Mouse (Mus musculus) CH12.LX (cell line): Measurements from ENCODE around the gene Uqcrh. TPM values are rescaled to one million over a fixed set of nuclear protein-coding genes. Genes with fewer than 3 reads are reported as not detected.

Experiments
- DNase-seq: peaks from one replicate; pipeline ENCODE4 v3.0.0-alpha.2; 2013; ENCODE audit errors: extremely low read depth
- H3K27ac ChIP-seq: 2 replicates; pipeline ENCODE4 v1.5.1; 2012; ENCODE audit warnings: low read depth, mild to moderate bottlenecking, control low read depth, moderate library complexity; ENCODE audit not compliant: insufficient read depth
- H3K27me3 ChIP-seq: replicated peaks from 2 replicates; pipeline ENCODE3; 2012; ENCODE audit warnings: inconsistent platforms
- H3K36me3 ChIP-seq, 2 experiments: replicated peaks in 1 of 2; 2 replicates each; pipeline versions ENCODE3 to v1.6.1; 2012; ENCODE audit warnings: inconsistent platforms in 1 of 2, low read length in 1 of 2, mild to moderate bottlenecking in 1 of 2, mixed read lengths in 1 of 2, moderate library complexity in 1 of 2; ENCODE audit not compliant: control insufficient read depth in 1 of 2, insufficient read depth in 1 of 2
- H3K4me1 ChIP-seq, 2 experiments: 2 replicates each; pipeline ENCODE4 v1.6.1; 2012; ENCODE audit warnings: inconsistent platforms in 1 of 2, moderate library complexity in 1 of 2; ENCODE audit not compliant: insufficient read depth in 2 of 2, control insufficient read depth in 1 of 2
- H3K4me2 ChIP-seq: 2 replicates; pipeline ENCODE4 v1.6.1; 2012; ENCODE audit warnings: low read depth, mild to moderate bottlenecking, control low read depth; ENCODE audit not compliant: poor library complexity, insufficient read depth, severe bottlenecking
- H3K4me3 ChIP-seq, 3 experiments: fragments of 150-350 bp in 1 of 3; sonication (generic) in 1 of 3; replicated peaks in 1 of 3; 2 replicates each; pipeline versions ENCODE3 to v1.5.1; 2011 to 2012; ENCODE audit warnings: low read depth in 2 of 3, low read length in 2 of 3, mild to moderate bottlenecking in 2 of 3, moderate library complexity in 2 of 3, control low read depth in 1 of 3, improper control_type of control experiment in 1 of 3, inconsistent platforms in 1 of 3, mixed read lengths in 1 of 3; ENCODE audit not compliant: poor library complexity in 1 of 3
- H3K79me2 ChIP-seq: replicated peaks from 2 replicates; pipeline ENCODE4 v1.6.1; 2012; ENCODE audit warnings: mild to moderate bottlenecking, moderate library complexity; ENCODE audit not compliant: control insufficient read depth, poor library complexity, insufficient read depth, severe bottlenecking; ENCODE audit errors: extremely low read depth
- H3K9ac ChIP-seq: 2 replicates; pipeline ENCODE4 v1.6.1; 2012; ENCODE audit warnings: low read depth, mild to moderate bottlenecking, control low read depth, moderate library complexity; ENCODE audit not compliant: insufficient read depth
- H3K9me3 ChIP-seq: replicated peaks from 2 replicates; pipeline ENCODE3; 2012; ENCODE audit warnings: low read length, inconsistent platforms, mixed read lengths
- BHLHE40 ChIP-seq: IDR thresholded peaks from 2 replicates; pipeline ENCODE4 v1.6.1; 2011; ENCODE audit warnings: mild to moderate bottlenecking, low read depth, low read length, improper control_type of control experiment
- EP300 ChIP-seq: IDR thresholded peaks from 2 replicates; pipeline ENCODE4 v1.6.1; 2011; ENCODE audit warnings: low read length, improper control_type of control experiment
- ETS1 ChIP-seq: conservative IDR thresholded peaks from 2 replicates; pipeline ENCODE4 v1.6.1; 2012; ENCODE audit warnings: low read depth, mild to moderate bottlenecking, inconsistent platforms, low read length, improper control_type of control experiment, moderate library complexity
- HCFC1 ChIP-seq: IDR thresholded peaks from 2 replicates; pipeline ENCODE4 v1.6.1; 2012; ENCODE audit warnings: low read depth, mild to moderate bottlenecking, inconsistent platforms, low read length, improper control_type of control experiment
- IRF4 ChIP-seq: IDR thresholded peaks from 2 replicates; pipeline ENCODE4 v1.6.1; 2014; ENCODE audit warnings: low read depth, mild to moderate bottlenecking, inconsistent platforms, low read length, improper control_type of control experiment
- JUND ChIP-seq: conservative IDR thresholded peaks from 2 replicates; pipeline ENCODE4 v1.6.1; 2011; ENCODE audit warnings: low read depth, low read length, improper control_type of control experiment
- KAT2A ChIP-seq: IDR thresholded peaks from 2 replicates; pipeline ENCODE4 v1.6.1; 2012; ENCODE audit warnings: low read length, improper control_type of control experiment, inconsistent platforms; ENCODE audit not compliant: insufficient replicate concordance
- MAX ChIP-seq: IDR thresholded peaks from 2 replicates; pipeline ENCODE4 v1.6.1; 2011; ENCODE audit warnings: low read length, improper control_type of control experiment
- MAZ ChIP-seq: IDR thresholded peaks from 2 replicates; pipeline ENCODE4 v1.6.1; 2012; ENCODE audit warnings: low read depth, mild to moderate bottlenecking, inconsistent platforms, low read length, improper control_type of control experiment, moderate library complexity
- MXI1 ChIP-seq: IDR thresholded peaks from 2 replicates; pipeline ENCODE4 v1.6.1; 2011; ENCODE audit warnings: mild to moderate bottlenecking, low read depth, low read length, improper control_type of control experiment
- NELFE ChIP-seq: IDR thresholded peaks from 2 replicates; pipeline ENCODE4 v1.6.1; 2011; ENCODE audit warnings: low read depth, low read length, improper control_type of control experiment
- NRF1 ChIP-seq: IDR thresholded peaks from 2 replicates; pipeline ENCODE4 v1.6.1; 2014; ENCODE audit warnings: low read depth, mild to moderate bottlenecking, inconsistent platforms, low read length, improper control_type of control experiment, moderate library complexity
- POLR2AphosphoS2 ChIP-seq: IDR thresholded peaks from 2 replicates; pipeline ENCODE4 v1.6.1; 2011; ENCODE audit warnings: low read depth, low read length, improper control_type of control experiment
- RCOR1 ChIP-seq: conservative IDR thresholded peaks from 2 replicates; pipeline ENCODE4 v1.6.1; 2012; ENCODE audit warnings: low read depth, mild to moderate bottlenecking, inconsistent platforms, low read length, improper control_type of control experiment
- SMC3 ChIP-seq: IDR thresholded peaks from 2 replicates; pipeline ENCODE4 v1.6.1; 2011; ENCODE audit warnings: low read depth, low read length, improper control_type of control experiment
- TBP ChIP-seq: conservative IDR thresholded peaks from 2 replicates; pipeline ENCODE4 v1.6.1; 2011; ENCODE audit warnings: low read depth, low read length, improper control_type of control experiment
- TCF12 ChIP-seq: IDR thresholded peaks from 2 replicates; pipeline ENCODE4 v1.6.1; 2014; ENCODE audit warnings: low read depth, mild to moderate bottlenecking, inconsistent platforms, low read length, improper control_type of control experiment
- USF1 ChIP-seq: IDR thresholded peaks from 2 replicates; pipeline ENCODE4 v1.6.1; 2014; ENCODE audit warnings: low read depth, mild to moderate bottlenecking, inconsistent platforms, low read length, improper control_type of control experiment
- ZKSCAN1 ChIP-seq: IDR thresholded peaks from 2 replicates; pipeline ENCODE4 v1.6.1; 2012; ENCODE audit warnings: low read depth, inconsistent platforms, low read length, improper control_type of control experiment, borderline replicate concordance
- dilution Hi-C: fragments of 300-500 bp; cut with MboI; formaldehyde crosslinking; loops from 2 replicates; pipeline ENCODE4 v1.14.3; 2020; ENCODE audit warnings: low sequenced_read_pairs; ENCODE audit not compliant: extremely low pct_unique_long_range_greater_than_20kb, extremely low pct_ligation_motif_present
- in situ Hi-C: fragments of 300-500 bp; cut with MboI; formaldehyde crosslinking; loops from 3 replicates; pipeline ENCODE4 v1.14.3; 2019; ENCODE audit warnings: low sequenced_read_pairs, low pct_ligation_motif_present, low pct_unique_long_range_greater_than_20kb, mixed read lengths
- polyA plus RNA-seq: library from polyadenylated mRNA; unstranded; fragments of >175 nt; gene quantifications from 2 replicates; pipeline ENCODE4 v1.2.1, GENCODE M21; 2012; ENCODE audit warnings: low read depth; ENCODE audit not compliant: insufficient read length
- total RNA-seq, 2 experiments: library from RNA; depleted of rRNA; stranded (reverse); fragments of 300-350 nt in 1 of 2; fragments of >200 nt in 1 of 2; gene quantifications; 2 replicates each; pipeline ENCODE4 v1.2.3; 2012 to 2014

Gene Uqcrh
- total and polyA plus RNA-seq, 3 experiments: 264 to 717 (median 293) TPM

- no peaks in the 10 kb centered on the region for H3K27me3 ChIP-seq
- no peaks in the 10 kb centered on the region for H3K4me1 ChIP-seq
- no peaks in the 10 kb centered on the region for H3K9me3 ChIP-seq
- H3K4me3 ChIP-seq: no peak overlapping the region
- dilution Hi-C loops: no loop called here
- in situ Hi-C loops: no loop called here
- H3K4me2 ChIP-seq: no peak overlapping the region
- no peaks in the 10 kb centered on the region for H3K79me2 ChIP-seq
- no peak for TF ChIP-seq TBP
- TF ChIP-seq ZKSCAN1: no peak
- TF ChIP-seq USF1: no peak
- no peak for TF ChIP-seq ETS1
- TF ChIP-seq RCOR1: no peak
- TF ChIP-seq MAX: no peak
- no peak for TF ChIP-seq KAT2A
- TF ChIP-seq POLR2AphosphoS2: no peak
- TF ChIP-seq TCF12: no peak
- no peak for TF ChIP-seq BHLHE40
- TF ChIP-seq NELFE: no peak
- H3K9ac ChIP-seq: no peak overlapping the region
- H3K36me3 ChIP-seq: peaks cover 42 to 81% of the 10 kb centered on the region in 2 experiments
- no peak for DNase-seq
- H3K27ac ChIP-seq: no peak overlapping the region
These were observed 35.8 kb upstream of the Uqcrh start for GRCm38 (mm10) chr4:116110695-116111094.

DNA sequence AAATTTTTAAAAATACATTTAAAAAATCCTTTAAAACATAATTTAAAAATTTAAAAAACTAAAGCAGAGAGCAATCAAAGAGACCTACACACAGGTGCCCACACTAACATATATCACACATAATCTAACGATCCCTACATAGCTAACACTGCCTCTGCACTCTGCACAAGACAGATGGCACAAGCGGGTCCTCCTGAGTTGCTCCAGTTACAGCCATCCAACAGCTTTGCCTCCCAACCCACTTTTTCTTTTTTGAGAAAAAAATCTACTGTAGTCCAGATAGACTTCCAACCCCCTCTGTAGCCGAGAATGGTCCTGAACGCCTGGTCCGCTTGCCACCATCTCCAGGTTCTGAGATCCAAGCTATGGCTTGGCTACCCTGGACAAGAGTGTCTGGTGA, 30.4 kb upstream of the Uqcrh start:
- no peaks in the 10 kb centered on the region for H3K4me1 ChIP-seq
- no peaks in the 10 kb centered on the region for H3K79me2 ChIP-seq
- no peak overlapping the region for H3K9ac ChIP-seq
- H3K9me3 ChIP-seq: no peaks in the 10 kb centered on the region
- TF ChIP-seq NRF1 (no peak), IRF4 (no peak), KAT2A (no peak)
- TF ChIP-seq, all 38 proteins: peak for 0
- Histone ChIP-seq H3K27ac (no peak overlapping the region), H3K36me3 (peaks cover 44 to 82% of the 10 kb centered on the region in 2 experiments), H3K27me3 (no peaks in the 10 kb centered on the region), H3K4me2 (no peak overlapping the region), H3K4me3 (no peak overlapping the region)
- in situ Hi-C loops: no loop called here
- dilution Hi-C loops: no loop called here
- DNase-seq: no peak

- DNase-seq: no peak
- Histone ChIP-seq H3K4me1 (no peaks in the 10 kb centered on the region), H3K9ac (no peak overlapping the region), H3K27me3 (no peaks in the 10 kb centered on the region), H3K36me3 (peaks cover 63 to 98% of the 10 kb centered on the region in 2 experiments), H3K4me2 (no peak overlapping the region), H3K9me3 (no peaks in the 10 kb centered on the region), H3K4me3 (no peak overlapping the region)
- TF ChIP-seq EP300 (no peak), SMC3 (no peak), IRF4 (no peak), TCF12 (no peak), JUND (no peak), MAX (no peak), MXI1 (no peak), MAZ (no peak), HCFC1 (no peak)
- TF ChIP-seq, all 38 proteins: peak for 0
- Histone ChIP-seq H3K79me2 (no peaks in the 10 kb centered on the region), H3K27ac (no peak overlapping the region)
- in situ Hi-C loops: no loop called here
- dilution Hi-C loops: no loop called here
These were observed 26.1 kb upstream of the Uqcrh start for GRCm38 (mm10) chr4:116100959-116101358.
